Mouse (Mus musculus) heart, adult 2 months (tissue): ENCODE results near the gene Acin1.
A peak's percentile ranks its signal among the peaks of the same experiment; 100 is the strongest.

Experiments
- CTCF ChIP-seq: fragments of 200-600 bp; IDR thresholded peaks from 2 replicates; pipeline ENCODE4 v1.8.1; 2022; ENCODE audit warnings: antibody characterized with exemption, mild to moderate bottlenecking, moderate library complexity
- POLR2A ChIP-seq: fragments of 200-500 bp; IDR thresholded peaks from 2 replicates; pipeline ENCODE4 v1.6.1; 2011; ENCODE audit warnings: mild to moderate bottlenecking, low read depth, low read length, control low read depth; ENCODE audit not compliant: insufficient read depth

GRCm38 (mm10) chr14:54594055-54594454 lies 92.7 kb downstream of the Acin1 start:
- TF ChIP-seq CTCF (peak; percentile 41), POLR2A (no peak)
